Mouse (Mus musculus): Measurements from ENCODE around the gene Fan1.

The Fan1 gene

DNA sequence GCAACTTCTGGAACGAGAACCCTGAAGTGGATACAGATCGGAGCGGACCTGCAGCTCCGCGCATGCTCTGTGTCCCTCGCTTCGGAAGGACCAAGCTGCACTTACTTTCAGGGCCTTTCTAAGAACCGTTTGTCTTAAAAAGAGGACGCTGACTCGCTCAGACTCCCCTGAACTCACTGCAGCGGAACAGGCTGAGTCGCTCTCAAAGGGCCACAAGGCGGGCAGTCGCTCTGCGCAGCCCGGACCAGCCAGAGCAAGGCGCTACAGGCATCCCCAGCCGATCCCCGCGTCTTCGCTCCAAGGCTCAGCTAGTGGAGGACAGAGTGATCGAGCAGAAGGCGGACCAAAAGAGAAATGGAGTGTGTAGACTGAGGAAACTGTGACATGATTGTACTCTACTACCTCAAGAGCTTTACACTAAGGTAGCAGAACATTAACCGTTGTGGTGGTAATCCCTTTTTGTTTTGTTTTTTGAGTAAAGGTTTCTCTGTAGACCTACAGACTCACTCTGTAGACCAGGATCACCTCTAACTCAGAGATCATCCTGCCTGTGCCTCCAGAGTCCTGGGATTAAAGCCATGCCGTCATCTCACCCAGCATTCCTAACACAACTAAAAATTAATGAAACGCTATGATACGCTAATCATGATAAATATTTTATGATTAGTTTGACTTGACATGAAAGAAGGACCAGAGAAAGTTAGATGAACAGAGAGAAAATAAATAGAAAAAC, at the start of gene Fan1:
TSS of gene Fan1 (minus strand) at position 266 of the 733 bp plus-strand sequence.
- in situ Hi-C loops (cut with MboI, MseI): no loop called here

- in situ Hi-C loops (cut with MboI, MseI): no loop called here
Measured at GRCm38 (mm10) chr7:64403989-64404388, 30.1 kb upstream of the Fan1 start.

GRCm38 (mm10) chr7:64402452-64402851, 28.6 kb upstream of the Fan1 start:
- in situ Hi-C loops (cut with MboI, MseI): no loop called here

DNA sequence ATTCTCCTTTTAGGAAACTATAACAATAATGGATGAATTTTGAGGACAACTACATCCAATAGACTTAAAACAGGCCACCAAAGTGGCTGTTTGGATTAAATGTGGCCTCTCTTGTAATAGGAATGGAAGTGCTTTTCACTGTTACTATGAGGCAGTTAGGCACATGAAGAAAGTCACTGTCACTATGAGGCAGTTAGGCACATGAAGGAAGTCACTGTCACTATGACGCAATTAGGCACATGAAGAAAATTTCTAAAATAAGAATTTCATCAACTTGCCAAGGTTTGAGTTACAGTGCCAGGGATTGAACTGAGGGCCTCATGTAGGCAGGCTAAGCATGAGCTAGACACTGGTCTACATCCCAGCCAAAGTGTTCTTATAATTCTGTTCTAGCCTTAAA, 26.8 kb upstream of the Fan1 start:
- in situ Hi-C loops (cut with MboI, MseI): no loop called here

GRCm38 (mm10) chr7:64392819-64393151, 18.9 kb upstream of the Fan1 start:
- in situ Hi-C loops (cut with MboI, MseI): loop anchor here (25.0 kb wide), 2 partner anchors 455 to 1695 kb away; partner anchors contain the start of genes Klf13 and Selenos

- in situ Hi-C loops (cut with MboI, MseI): loop anchor here (25.0 kb wide), 2 partner anchors 455 to 1695 kb away; partner anchors contain the start of genes Klf13 and Selenos
Measured at GRCm38 (mm10) chr7:64392122-64392818, 18.4 kb upstream of the Fan1 start, which contains the start of the genes Mphosph10 and Mcee. Gene Mphosph10 (minus strand): TSS chr7:64392268. Gene Mcee (plus strand): TSS chr7:64392607.

- in situ Hi-C loops (cut with MboI, MseI): loop anchor here (25.0 kb wide), 2 partner anchors 454 to 1696 kb away; partner anchors contain the start of genes Klf13 and Selenos
Measured at GRCm38 (mm10) chr7:64391479-64391878, 17.6 kb upstream of the Fan1 start.

DNA sequence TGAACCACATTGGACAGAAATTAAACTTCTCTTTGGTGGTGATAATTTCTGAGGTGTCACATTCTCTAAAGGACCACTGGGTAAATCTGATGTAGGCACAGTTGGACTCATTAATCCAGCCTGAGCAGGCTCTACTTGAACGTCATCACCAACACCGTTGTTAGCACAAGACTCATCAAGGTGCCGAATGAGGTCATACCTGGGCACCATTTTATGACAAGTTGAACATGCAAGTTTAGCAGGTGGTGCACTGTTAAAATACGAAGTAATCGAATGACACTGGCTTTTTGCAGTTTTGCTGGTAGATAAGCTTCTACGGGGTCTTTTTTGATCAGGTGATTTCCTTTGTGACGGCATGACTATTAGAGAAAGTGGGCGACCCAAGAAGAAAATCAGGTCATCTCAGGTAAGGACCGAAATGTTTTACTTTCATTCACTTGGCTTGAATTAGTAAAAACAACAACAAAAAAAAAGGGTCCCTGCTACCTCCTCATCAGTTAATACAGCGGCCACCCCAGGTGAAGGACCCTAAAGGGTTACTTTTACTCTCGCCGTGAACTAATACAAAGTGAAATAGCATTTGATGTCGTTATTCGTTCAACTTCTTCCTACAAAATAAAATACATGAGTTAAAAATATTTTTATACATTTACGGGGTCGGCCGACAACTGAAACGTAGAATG, 607 bp downstream of the Fan1 start:
- in situ Hi-C loops (cut with MboI, MseI): no loop called here

- in situ Hi-C loops (cut with MboI, MseI): no loop called here
Measured at GRCm38 (mm10) chr7:64371940-64372878, 1.7 kb downstream of the Fan1 start.

GRCm38 (mm10) chr7:64369841-64370240, 4.1 kb downstream of the Fan1 start:
- in situ Hi-C loops (cut with MboI, MseI): no loop called here

- in situ Hi-C loops (cut with MboI, MseI): no loop called here
Measured at GRCm38 (mm10) chr7:64365863-64366262, 8.0 kb downstream of the Fan1 start.

GRCm38 (mm10) chr7:64360586-64360945, 13.3 kb downstream of the Fan1 start:
- in situ Hi-C loops (cut with MboI, MseI): no loop called here

DNA sequence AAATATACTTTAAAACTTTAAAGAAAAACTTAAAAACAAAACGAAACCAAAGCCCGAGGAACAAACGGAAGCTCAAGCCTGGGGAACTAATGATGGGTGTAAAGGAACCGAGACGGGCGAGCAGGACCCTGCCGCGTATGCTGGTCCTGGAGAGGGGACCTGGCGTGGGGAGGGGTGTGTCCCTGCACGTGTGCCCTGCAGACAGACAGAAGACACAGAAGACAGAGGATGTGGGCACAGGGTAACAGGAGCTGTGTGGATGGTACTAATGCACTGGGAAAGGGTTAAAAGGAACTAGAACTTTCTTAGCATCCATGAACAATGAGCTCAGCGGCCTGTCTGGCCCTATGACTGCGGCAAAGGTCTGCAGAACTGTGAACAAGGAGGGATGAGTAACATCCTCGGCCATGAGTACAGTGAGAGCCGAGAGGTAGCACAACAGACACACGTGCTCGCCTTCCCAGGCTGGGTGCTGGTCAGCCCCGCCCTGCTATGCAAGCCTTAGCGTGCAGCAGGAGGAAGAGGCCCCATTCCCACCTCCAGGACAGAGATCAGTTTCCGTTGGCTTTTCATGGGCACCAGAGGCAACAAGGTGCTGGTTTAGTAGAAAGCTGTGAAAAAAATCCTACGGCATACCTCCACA, 13.8 kb downstream of the Fan1 start:
- in situ Hi-C loops (cut with MboI, MseI): no loop called here

- in situ Hi-C loops (cut with MboI, MseI): no loop called here
Measured at GRCm38 (mm10) chr7:64358666-64359065, 15.2 kb downstream of the Fan1 start.

DNA sequence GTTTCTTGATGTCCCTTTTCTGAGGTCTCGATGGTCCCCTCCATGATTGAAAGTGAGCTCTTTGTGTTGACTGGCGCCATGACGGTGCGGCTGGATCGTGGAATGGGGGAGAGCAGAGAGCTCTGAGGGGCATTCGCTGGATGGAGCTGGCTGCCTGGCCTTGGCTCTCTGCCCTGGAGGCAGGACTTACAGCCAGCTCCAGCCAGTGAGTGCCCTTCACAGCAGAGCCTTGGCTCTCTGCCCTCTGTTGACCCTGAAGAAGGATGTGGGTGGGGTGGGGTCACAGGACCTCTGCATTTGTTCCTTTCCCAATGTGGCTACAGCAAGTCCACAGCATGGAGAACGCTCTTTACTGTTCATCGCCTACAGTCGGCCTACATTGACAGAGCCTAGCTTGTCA, 16.5 kb downstream of the Fan1 start:
- in situ Hi-C loops (cut with MboI, MseI): no loop called here

DNA sequence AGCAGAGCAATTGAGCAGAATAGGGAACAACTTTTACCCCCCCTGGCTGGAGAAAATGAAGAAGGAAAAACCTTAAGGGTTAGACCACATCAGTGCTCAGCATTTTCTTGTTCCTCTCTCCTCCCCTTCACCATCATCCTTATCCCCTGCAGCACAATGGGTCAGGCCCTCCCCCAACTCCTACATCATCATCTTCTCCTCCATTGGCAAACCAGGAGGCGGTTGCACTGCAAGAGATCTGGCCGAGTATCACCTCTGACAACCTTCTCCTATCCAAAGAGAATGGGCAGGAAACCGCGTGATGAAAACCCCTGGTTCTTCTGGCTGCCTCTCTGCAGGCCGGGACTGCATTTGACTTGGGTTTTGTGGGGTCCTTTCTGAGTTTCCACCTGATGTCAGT, 17.2 kb downstream of the Fan1 start:
- in situ Hi-C loops (cut with MboI, MseI): no loop called here

- in situ Hi-C loops (cut with MboI, MseI): no loop called here
Measured at GRCm38 (mm10) chr7:64354206-64354605, 19.7 kb downstream of the Fan1 start.

- in situ Hi-C loops (cut with MboI, MseI): no loop called here
Measured at GRCm38 (mm10) chr7:64351087-64351486, 22.8 kb downstream of the Fan1 start.

DNA sequence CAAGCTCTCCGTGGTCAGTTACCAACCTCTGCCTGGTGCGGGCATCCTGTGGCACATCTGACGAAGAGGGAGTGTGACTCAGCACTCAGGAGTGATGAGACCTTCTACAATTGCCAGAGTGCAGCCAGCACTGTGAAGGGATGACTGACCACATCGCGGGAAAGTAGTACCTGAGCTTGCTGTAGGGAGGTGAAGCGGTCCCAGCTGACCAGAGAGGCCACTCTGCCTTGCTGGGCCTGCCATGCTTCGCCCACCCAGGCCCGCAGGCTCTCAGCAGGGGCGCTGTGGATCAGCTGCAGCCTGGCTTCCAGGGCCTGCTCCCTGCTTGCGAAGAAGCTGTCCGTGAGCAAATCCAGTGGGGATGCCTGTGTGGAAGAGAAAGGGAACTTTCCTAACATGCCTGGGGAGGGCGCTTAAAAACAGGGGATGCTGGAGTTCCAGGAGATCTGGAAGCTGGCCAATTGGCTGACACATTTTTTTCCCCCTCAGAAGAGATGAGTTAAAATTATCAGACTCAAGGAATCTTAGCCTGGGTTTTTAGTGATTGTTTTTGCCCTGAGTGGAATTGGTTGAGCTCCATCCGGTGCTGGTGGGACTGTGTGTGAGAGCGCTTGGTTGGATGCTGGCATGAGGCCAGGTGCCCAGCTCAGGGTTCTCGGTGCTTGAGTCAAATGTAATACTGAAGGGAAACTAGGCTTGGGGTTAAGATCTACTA, 24.6 kb downstream of the Fan1 start:
- in situ Hi-C loops (cut with MboI, MseI): no loop called here

DNA sequence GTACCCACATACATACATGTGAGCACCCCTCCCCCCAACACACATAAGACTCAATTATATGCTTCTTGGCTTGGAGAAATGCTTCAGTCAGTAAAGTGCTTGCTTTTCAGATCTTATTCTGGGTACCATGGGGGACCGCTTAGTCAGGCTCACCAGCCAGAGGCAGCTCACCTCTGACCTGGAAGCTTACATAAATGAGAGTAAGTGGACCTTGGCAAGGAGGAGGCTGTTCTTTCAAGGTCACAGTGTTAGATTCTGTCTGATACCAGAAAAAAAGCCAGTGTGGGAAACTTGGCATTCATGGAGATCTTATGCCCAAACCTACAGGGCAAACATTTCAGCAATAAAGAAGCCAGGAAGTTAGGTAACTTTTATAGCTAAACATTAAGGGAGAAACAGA, 26.1 kb downstream of the Fan1 start:
- in situ Hi-C loops (cut with MboI, MseI): no loop called here
